Mouse (Mus musculus) ES-Bruce4 (cell line): ENCODE results near the gene Pard3.

Experiments
- CTCF ChIP-seq: IDR thresholded peaks from one replicate; pipeline ENCODE4 v1.8.1; 2011; ENCODE audit warnings: low read depth, low read length
- EP300 ChIP-seq: IDR thresholded peaks from 2 replicates; pipeline ENCODE4 v1.6.1; 2011; ENCODE audit warnings: low read depth, low read length; ENCODE audit not compliant: insufficient read depth
- POLR2A ChIP-seq: IDR thresholded peaks from one replicate; pipeline ENCODE4 v1.8.1; 2011; ENCODE audit warnings: low read length; ENCODE audit not compliant: insufficient read depth

DNA sequence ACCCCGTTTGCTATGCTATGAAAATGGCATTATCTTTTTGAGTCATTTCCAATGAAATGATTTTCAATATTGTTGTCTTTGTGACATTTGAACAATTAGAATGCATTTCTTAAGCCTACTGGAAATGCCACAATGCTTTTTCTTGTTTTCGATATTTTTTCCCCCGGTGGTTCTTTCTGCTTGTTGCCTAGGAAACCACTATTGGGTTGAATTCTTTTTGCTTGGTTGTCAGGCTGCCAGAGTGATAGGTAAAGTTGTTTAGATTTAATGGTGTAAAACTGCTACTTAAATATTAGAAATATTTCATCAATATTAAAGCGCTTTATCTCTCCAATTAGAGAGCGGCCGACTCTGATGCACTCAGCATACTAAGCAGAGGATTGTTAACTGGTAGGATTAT is 230.4 kb downstream of the Pard3 start:
- TF ChIP-seq CTCF (no peak), POLR2A (no peak), EP300 (no peak)
